Mouse (Mus musculus) embryonic facial prominence, embryonic 11.5 days (tissue): ENCODE data around the gene Cpne5. TPM values are rescaled to one million over a fixed set of nuclear protein-coding genes. Genes with fewer than 3 reads are reported as not detected.
"Not testable (repeated sequence)": the region's sequence is repeated elsewhere in the genome, so short reads cannot be mapped to it uniquely, and the experiment has no call there.

Experiments
- ATAC-seq: fragments of 200-750 bp; cut with Nextera tagmentation; replicated peaks from 2 replicates; pipeline ENCODE4 v1.8.0; 2017; ENCODE audit warnings: low read depth; ENCODE audit not compliant: insufficient number of reproducible peaks, low FRiP score, low TSS enrichment
- DNase-seq: peaks from one replicate; pipeline ENCODE4 v3.0.0-alpha.2; 2015; ENCODE audit warnings: low spot score
- H3K27ac ChIP-seq: fragments of 300-500 bp; sonication (generic); replicated peaks from 2 replicates; pipeline ENCODE4 v1.5.1; 2014; ENCODE audit warnings: mild to moderate bottlenecking, low read depth, low read length, control low read depth
- H3K27me3 ChIP-seq: fragments of 300-500 bp; sonication (generic); 2 replicates; pipeline ENCODE4 v1.6.1; 2014; ENCODE audit warnings: mild to moderate bottlenecking, low read length, moderate library complexity, mixed read lengths; ENCODE audit not compliant: control insufficient read depth, insufficient read depth
- H3K36me3 ChIP-seq: fragments of 300-500 bp; sonication (generic); replicated peaks from 2 replicates; pipeline ENCODE4 v1.6.1; 2014; ENCODE audit warnings: low read depth, mild to moderate bottlenecking, low read length, moderate library complexity, mixed read lengths; ENCODE audit not compliant: control insufficient read depth, insufficient read depth
- H3K4me1 ChIP-seq: fragments of 300-500 bp; sonication (generic); 2 replicates; pipeline ENCODE4 v1.6.1; 2014; ENCODE audit warnings: low read length, mixed read lengths; ENCODE audit not compliant: control insufficient read depth, insufficient read depth
- H3K4me2 ChIP-seq: fragments of 300-500 bp; sonication (generic); 2 replicates; pipeline ENCODE4 v1.6.1; 2014; ENCODE audit warnings: low read depth, mild to moderate bottlenecking, control low read depth, low read length, moderate library complexity
- H3K4me3 ChIP-seq: fragments of 300-500 bp; sonication (generic); 2 replicates; pipeline ENCODE4 v1.5.1; 2014; ENCODE audit warnings: low read depth, low read length, control low read depth
- H3K9ac ChIP-seq: fragments of 300-500 bp; sonication (generic); replicated peaks from 2 replicates; pipeline ENCODE4 v1.6.1; 2014; ENCODE audit warnings: mild to moderate bottlenecking, control low read depth, low read length
- H3K9me3 ChIP-seq: fragments of 300-500 bp; sonication (generic); replicated peaks from 2 replicates; pipeline ENCODE4 v1.6.1; 2016; ENCODE audit warnings: mild to moderate bottlenecking, low read length, inconsistent platforms, mixed read lengths; ENCODE audit not compliant: control insufficient read depth
- WGBS: fragments of 180-500 bp; shearing (Covaris S2); extraction: QIAGEN DNeasy Blood & Tissue Kit; methylation state at CpG from one replicate; pipeline ENCODE4 v1.1.7; 2014; 5-methylcytosine and 5-hydroxymethylcytosine counted together
- polyA plus RNA-seq: library from polyadenylated mRNA; unstranded; fragments of >200 nt; fragmentation: Nextera tagmentation; extraction: Ambion mirVana; gene quantifications from 2 replicates; pipeline ENCODE4 v1.2.1, GENCODE M21; 2014

The Cpne5 gene
- polyA plus RNA-seq, 1 experiment from 2014 or later, result 4.5 TPM

- Histone ChIP-seq H3K4me3 (peak within 1 kb of the TSS; percentile 88), H3K27ac (peak within 1 kb of the TSS; percentile 77), H3K4me1 (peaks cover 7% of the 10 kb centered on the region; the same call in 1 of the 2 replicates), H3K36me3 (no peaks in the 10 kb centered on the region), H3K9me3 (no peaks in the 10 kb centered on the region), H3K9ac (peak within 1 kb of the TSS; percentile 91), H3K4me2 (peak within 1 kb of the TSS; percentile 56), H3K27me3 (no peaks in the 10 kb centered on the region)
- ATAC-seq (peak; percentile 79), DNase-seq (peak; percentile 97)
- WGBS, result under 1% methylated on average over 58 of the region's 63 CpGs
Measured at GRCm38 (mm10) chr17:29268682-29269348, 30.8 kb upstream of the Cpne5 start, which contains the start of gene BC004004. BC004004 (plus strand) TSS chr17:29268788.

- Histone ChIP-seq H3K4me2 (peak overlapping the region; percentile 56; the same call in 1 of the 2 replicates), H3K36me3 (no peaks in the 10 kb centered on the region), H3K4me3 (peak overlapping the region; percentile 88), H3K27me3 (no peaks in the 10 kb centered on the region), H3K27ac (no peak overlapping the region), H3K9ac (peak overlapping the region; percentile 42; the same call in 1 of the 2 replicates), H3K9me3 (no peaks in the 10 kb centered on the region), H3K4me1 (peaks cover 7% of the 10 kb centered on the region; the same call in 1 of the 2 replicates)
- 60% methylated on average over 6 of the region's 6 CpGs for WGBS
- ATAC-seq (no peak), DNase-seq (no peak)
Measured at GRCm38 (mm10) chr17:29267931-29268681, 30.1 kb upstream of the Cpne5 start.

DNA sequence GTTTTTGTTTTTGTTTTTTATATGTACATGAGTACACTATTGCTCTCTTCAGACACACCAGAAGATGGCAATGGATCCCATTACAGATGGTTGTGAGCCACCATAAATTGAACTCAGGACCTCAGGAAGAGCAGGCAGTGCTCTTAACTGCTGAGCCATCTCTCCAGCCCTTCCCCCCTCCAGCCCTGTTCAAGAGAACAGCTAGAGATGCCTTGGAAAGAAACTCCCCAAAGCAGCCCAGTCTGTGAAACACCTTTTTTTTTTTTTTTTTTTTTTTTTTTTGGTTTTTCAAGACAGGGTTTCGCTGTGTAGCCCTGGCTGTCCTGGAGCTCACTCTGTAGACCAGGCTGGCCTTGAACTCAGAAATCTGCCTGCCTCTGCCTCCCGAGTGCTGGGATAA is 29.1 kb upstream of the Cpne5 start:
- not testable (repeated sequence) for H3K4me1 ChIP-seq, H3K4me2 ChIP-seq, H3K4me3 ChIP-seq, H3K9me3 ChIP-seq, H3K27me3 ChIP-seq, H3K9ac ChIP-seq, DNase-seq, H3K36me3 ChIP-seq, H3K27ac ChIP-seq, ATAC-seq
- 88% methylated on average over 2 of the region's 2 CpGs for WGBS

DNA sequence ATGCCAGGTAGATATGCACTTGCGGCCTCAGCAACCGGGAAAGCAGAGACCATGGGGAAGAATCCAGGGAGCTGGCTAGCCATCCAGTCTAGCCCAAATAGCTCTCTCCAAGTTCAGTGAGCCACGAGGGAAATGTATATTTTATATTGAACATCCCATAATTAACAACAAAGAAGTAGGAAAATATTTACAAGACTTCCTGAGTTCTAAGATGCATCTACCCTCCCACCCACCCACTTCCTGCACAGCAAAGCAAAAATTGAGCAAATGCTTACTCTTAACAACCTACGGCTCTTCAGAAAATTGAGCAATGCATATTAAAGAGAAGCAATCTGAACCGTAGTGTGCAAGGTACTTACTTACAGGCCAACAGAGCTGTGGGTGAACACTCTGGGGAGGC is 26.8 kb upstream of the Cpne5 start:
- no peak for ATAC-seq
- Histone ChIP-seq H3K27me3 (no peaks in the 10 kb centered on the region), H3K4me1 (peaks cover 9% of the 10 kb centered on the region), H3K9ac (peak overlapping the region; percentile 64), H3K4me3 (no peak overlapping the region), H3K27ac (peak overlapping the region; percentile 67), H3K36me3 (no peaks in the 10 kb centered on the region; the same call in 1 of the 2 replicates), H3K4me2 (no peak overlapping the region; the same call in 1 of the 2 replicates), H3K9me3 (no peaks in the 10 kb centered on the region)
- no peak for DNase-seq
- WGBS, result 90% methylated on average over 5 of the region's 5 CpGs

DNA sequence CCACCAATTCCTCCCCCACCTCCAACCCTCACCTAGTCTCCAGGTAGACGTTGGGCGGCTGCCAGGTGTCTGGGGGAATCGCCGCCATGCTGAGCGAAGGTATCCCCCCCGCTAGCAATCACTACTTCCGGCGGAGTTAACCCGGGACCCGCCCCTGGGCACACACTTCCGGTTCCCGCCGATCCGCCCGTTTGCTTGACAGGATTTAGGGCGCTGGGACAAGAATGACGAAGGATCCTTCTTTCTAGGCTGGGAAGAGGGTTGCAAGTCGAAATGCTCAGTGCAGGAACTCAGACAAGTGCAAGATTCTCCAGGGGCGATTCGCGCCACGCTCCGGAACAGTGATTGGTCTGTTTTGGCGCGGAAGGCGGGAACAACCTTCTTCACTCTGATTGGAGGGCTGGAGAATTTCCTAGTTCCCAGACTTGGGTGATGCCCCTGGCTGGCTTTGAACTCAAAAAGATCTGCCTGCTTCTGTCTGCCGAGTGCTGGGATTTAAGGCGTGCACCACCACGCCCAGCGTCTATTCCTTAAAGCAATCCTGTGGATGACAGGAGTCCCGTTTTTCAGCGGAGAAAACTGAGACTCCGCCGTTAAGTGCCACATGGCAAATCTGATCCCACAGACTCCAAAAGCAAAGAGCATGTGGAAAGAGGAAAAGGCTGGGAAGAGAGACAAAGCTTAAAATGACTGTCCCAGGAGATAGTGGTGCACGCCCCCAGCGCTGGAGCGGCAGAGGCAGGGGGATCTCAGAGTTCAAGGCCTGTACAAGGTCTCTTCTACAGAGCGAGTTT is 26.1 kb upstream of the Cpne5 start, which contains the start of gene Ppil1:
Ppil1 (minus strand) TSS at position 347 of the 794 bp plus-strand sequence.
- Histone ChIP-seq H3K4me2 (peak within 1 kb of the TSS; percentile 67), H3K27me3 (no peaks in the 10 kb centered on the region), H3K4me1 (peaks cover 7% of the 10 kb centered on the region), H3K9me3 (no peaks in the 10 kb centered on the region), H3K4me3 (peak within 1 kb of the TSS; percentile 72), H3K9ac (peak within 1 kb of the TSS; percentile 64), H3K27ac (peak within 1 kb of the TSS; percentile 96), H3K36me3 (no peaks in the 10 kb centered on the region; the same call in 1 of the 2 replicates)
- 6% methylated on average over 38 of the region's 38 CpGs for WGBS
- DNase-seq (peak; percentile 87), ATAC-seq (peak; percentile 54)

DNA sequence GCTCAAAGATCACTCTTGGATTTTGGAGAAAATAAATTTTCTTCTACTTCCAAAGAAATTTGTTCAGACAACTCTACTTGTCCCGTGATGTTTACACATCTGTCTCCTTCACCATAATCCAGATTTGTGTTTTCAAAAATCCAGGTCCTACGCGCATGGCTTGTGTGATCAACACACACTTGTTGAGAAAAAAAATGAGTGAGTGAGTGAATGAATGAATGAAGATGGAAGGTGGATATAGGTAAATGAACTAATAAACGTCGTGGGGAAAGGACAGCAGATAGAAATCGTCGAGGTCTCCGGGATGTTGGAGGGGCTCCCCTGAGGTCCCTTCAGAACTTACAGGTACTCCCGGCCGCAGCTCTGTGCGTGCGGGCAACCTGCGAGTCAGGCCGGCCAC is 25.4 kb upstream of the Cpne5 start:
- peak overlapping the region; percentile 67 for H3K4me2 ChIP-seq
- H3K9me3 ChIP-seq, result no peaks in the 10 kb centered on the region
- no peaks in the 10 kb centered on the region; the same call in 1 of the 2 replicates for H3K36me3 ChIP-seq
- H3K4me3 ChIP-seq, result peak overlapping the region; percentile 72
- DNase-seq (no peak), ATAC-seq (0 out of 2 replicates have a peak, but pooled peaks have one; percentile 1)
- no peaks in the 10 kb centered on the region for H3K27me3 ChIP-seq
- peak overlapping the region; percentile 96 for H3K27ac ChIP-seq
- H3K9ac ChIP-seq, result peak overlapping the region; percentile 64
- WGBS, result under 1% methylated on average over 14 of the region's 14 CpGs
- H3K4me1 ChIP-seq, result peaks cover 7% of the 10 kb centered on the region

DNA sequence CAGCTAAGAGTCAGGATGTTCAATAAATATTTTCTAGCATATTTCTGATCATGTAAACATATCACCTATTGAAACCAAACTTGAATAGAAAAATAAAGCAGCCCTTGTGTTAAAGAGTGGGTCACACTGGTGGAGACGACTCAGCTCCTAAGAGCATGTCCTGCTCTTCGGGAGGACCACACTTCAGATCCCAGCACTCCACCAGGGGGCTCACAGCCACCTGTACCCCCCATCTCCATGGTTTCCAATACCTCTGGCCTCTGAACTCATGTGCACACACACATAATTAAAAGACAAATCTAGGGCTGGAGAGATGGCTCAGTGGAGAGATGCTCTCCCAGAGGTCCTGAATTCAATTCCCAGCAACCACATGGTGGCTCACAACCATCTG is 24.3 kb upstream of the Cpne5 start:
- WGBS, result 46% methylated on average over 2 of the region's 2 CpGs
- Histone ChIP-seq H3K4me3 (no peak overlapping the region), H3K4me1 (peaks cover 7% of the 10 kb centered on the region)

More for the DNA sequence above, 24.3 kb upstream of the Cpne5 start:
- Histone ChIP-seq H3K4me2 (no peak overlapping the region), H3K36me3 (no peaks in the 10 kb centered on the region; the same call in 1 of the 2 replicates), H3K9ac (no peak overlapping the region), H3K27ac (no peak overlapping the region), H3K9me3 (no peaks in the 10 kb centered on the region), H3K27me3 (no peaks in the 10 kb centered on the region)
- ATAC-seq, result no peak
- no peak for DNase-seq
